Comparison of ENCODE assay signal across 26 mouse cellular contexts in genomic region chr4:100760416-100760815, GRCm38 (mm10). TPM values are rescaled to one million over a fixed set of nuclear protein-coding genes. Genes with fewer than 3 reads are reported as not detected.
A peak's percentile ranks its signal among the peaks of the same experiment; 100 is the strongest.
DNase-seq lines count a peak whose midpoint lies in the region; ATAC-seq lines count a peak whose summit lies in the region.
"Had no signal": no experiment of that assay in that cellular context is flagged by ENCODE, and none has a peak within 500 bp of the region (broad histone marks: within the 10 kb centered on the region; RNA-seq: fewer than 3 reads in every experiment).

No protein-coding gene starts in this region.

- no peak overlapping the region for H3K4me3 ChIP-seq in lung, embryonic 15.5 days
- H3K4me3 ChIP-seq: embryonic facial prominence, embryonic 10.5 days; embryonic facial prominence, embryonic 13.5 days; erythroblast, embryonic 14.5 days; forebrain, embryonic 12.5 days; forebrain, embryonic 15.5 days; heart, adult 2 months; heart, embryonic 10.5 days; hindbrain, embryonic 12.5 days; hindbrain, embryonic 15.5 days had no signal

- no peak overlapping the region for H3K4me2 ChIP-seq in lung, embryonic 15.5 days
- H3K4me2 ChIP-seq: embryonic facial prominence, embryonic 13.5 days; forebrain, embryonic 12.5 days; forebrain, embryonic 15.5 days; hindbrain, embryonic 12.5 days; hindbrain, embryonic 15.5 days had no signal

- H3K27ac ChIP-seq in lung, embryonic 15.5 days, result no peak overlapping the region; the same call in 1 of the 2 replicates
- H3K27ac ChIP-seq: embryonic facial prominence, embryonic 10.5 days; embryonic facial prominence, embryonic 13.5 days; forebrain, embryonic 12.5 days; forebrain, embryonic 15.5 days; heart, adult 2 months; heart, embryonic 10.5 days; hindbrain, embryonic 12.5 days; hindbrain, embryonic 15.5 days had no signal

- DNase-seq in kidney, adult 11 months, result peak; percentile 34
- no peak for DNase-seq in kidney, postnatal 36 days
- DNase-seq in lung, adult 18-20 months, result peak; percentile 16 to 24
- no peak for DNase-seq in lung, postnatal 14 days
- DNase-seq in lung, postnatal 25 days (ENCODE audit: low spot score), result peak; percentile 28
- no peak for DNase-seq in yolk sac, embryonic 10.5 days (ENCODE audit: low spot score)
- DNase-seq in left cerebral cortex, postnatal 36 days (ENCODE audit: low spot score in 2 of 2), result no peak
- DNase-seq: adrenal gland, adult 8-10 months; adrenal gland, postnatal 25 days; B cell, adult 2 months; cerebellum, adult 11-12 months; cerebellum, adult 8-10 months; cerebellum, postnatal 10 days; cerebellum, postnatal 36 days; embryo, embryonic 11 days; gastrocnemius, postnatal 25 days; heart, adult 2 months had no signal

- intact Hi-C loops in left cerebral cortex, postnatal 36 days (cut with DNase I), result no loop called here

- H3K9me3 ChIP-seq in lung, embryonic 15.5 days, result no peaks in the 10 kb centered on the region
- H3K9me3 ChIP-seq: embryonic facial prominence, embryonic 10.5 days; embryonic facial prominence, embryonic 13.5 days; forebrain, embryonic 12.5 days; forebrain, embryonic 15.5 days; heart, embryonic 10.5 days; hindbrain, embryonic 12.5 days; hindbrain, embryonic 15.5 days had no signal

- H3K27me3 ChIP-seq in lung, embryonic 15.5 days, result no peaks in the 10 kb centered on the region
- H3K27me3 ChIP-seq: embryonic facial prominence, embryonic 13.5 days; forebrain, embryonic 12.5 days; forebrain, embryonic 15.5 days; hindbrain, embryonic 12.5 days; hindbrain, embryonic 15.5 days had no signal

- H3K4me1 ChIP-seq in lung, embryonic 15.5 days, result 0 out of 2 replicates have a peak, but pooled peaks cover 4% of the 10 kb centered on the region
- H3K4me1 ChIP-seq: embryonic facial prominence, embryonic 10.5 days; forebrain, embryonic 12.5 days; forebrain, embryonic 15.5 days; heart, embryonic 10.5 days; hindbrain, embryonic 12.5 days; hindbrain, embryonic 15.5 days had no signal

- no peak overlapping the region for H3K9ac ChIP-seq in lung, embryonic 15.5 days
- H3K9ac ChIP-seq: embryonic facial prominence, embryonic 13.5 days; forebrain, embryonic 12.5 days; forebrain, embryonic 15.5 days; hindbrain, embryonic 12.5 days; hindbrain, embryonic 15.5 days had no signal

- no peaks in the 10 kb centered on the region for H3K36me3 ChIP-seq in lung, embryonic 15.5 days
- H3K36me3 ChIP-seq: embryonic facial prominence, embryonic 10.5 days; embryonic facial prominence, embryonic 13.5 days; forebrain, embryonic 12.5 days; forebrain, embryonic 15.5 days; heart, embryonic 10.5 days; hindbrain, embryonic 12.5 days; hindbrain, embryonic 15.5 days had no signal

- ATAC-seq in lung, embryonic 15.5 days (ENCODE audit: borderline replicate concordance, extremely low read depth, low FRiP score, low TSS enrichment), result peak; percentile 67; the same call in 1 of the 2 replicates
- ATAC-seq: forebrain, embryonic 15.5 days had no signal

- 71% methylated on average over 5 of the region's 5 CpGs for WGBS in lung, embryonic 15.5 days

RNA-seq across cellular contexts. Expression of gene Cachd1, which starts 16.1 kb away (rescaled TPM):
- 16.1 and 19.1 TPM in 2 replicates for polyA plus RNA-seq in lung, embryonic 15.5 days (2015; fragmentation: Nextera tagmentation; extraction: Ambion mirVana)
- 10 to 100 TPM; 13.6 to 16.9 TPM for total RNA-seq in left cerebral cortex, postnatal 36 days (2021)

Comparison
In these comparisons a context has a peak if more than half of its experiments do, and no peak if none do; other contexts are left out.
1. DNase-seq: peak in kidney, adult 11 months (single experiment), lung, adult 18-20 months (2 of 2) and lung, postnatal 25 days (single experiment); none in kidney, postnatal 36 days (0 of 2), lung, postnatal 14 days (single experiment), yolk sac, embryonic 10.5 days (single experiment) and left cerebral cortex, postnatal 36 days (0 of 2).